Mouse (Mus musculus) lung, embryonic 16.5 days (tissue): ENCODE data around the gene Cacna1e. TPM values are rescaled to one million over a fixed set of nuclear protein-coding genes. Genes with fewer than 3 reads are reported as not detected.

Experiments
- ATAC-seq: fragments of 200-750 bp; cut with Nextera tagmentation; 2 replicates; pipeline ENCODE4 v1.8.0; 2017; ENCODE audit warnings: low read depth, mild to moderate bottlenecking, moderate library complexity
- H3K27ac ChIP-seq: fragments of 300-500 bp; sonication (generic); 2 replicates; pipeline ENCODE4 v1.5.1; 2014; ENCODE audit warnings: mild to moderate bottlenecking, control low read depth, low read length
- H3K27me3 ChIP-seq: fragments of 300-500 bp; sonication (generic); 2 replicates; pipeline ENCODE4 v1.6.1; 2014; ENCODE audit warnings: low read depth, low read length, mixed read lengths; ENCODE audit not compliant: control insufficient read depth, insufficient read depth
- H3K36me3 ChIP-seq: fragments of 300-500 bp; sonication (generic); 2 replicates; pipeline ENCODE4 v1.6.1; 2014; ENCODE audit warnings: low read length; ENCODE audit not compliant: control insufficient read depth, insufficient read depth
- H3K4me1 ChIP-seq: fragments of 300-500 bp; sonication (generic); replicated peaks from 2 replicates; pipeline ENCODE4 v1.6.1; 2014; ENCODE audit warnings: low read length, mixed read lengths; ENCODE audit not compliant: control insufficient read depth, insufficient read depth
- H3K4me2 ChIP-seq: fragments of 300-500 bp; sonication (generic); 2 replicates; pipeline ENCODE4 v1.6.1; 2014; ENCODE audit warnings: low read depth, low read length, control low read depth
- H3K4me3 ChIP-seq: fragments of 300-500 bp; sonication (generic); 2 replicates; pipeline ENCODE4 v1.5.1; 2014; ENCODE audit warnings: mild to moderate bottlenecking, low read length, control low read depth
- H3K9ac ChIP-seq: fragments of 300-500 bp; sonication (generic); 2 replicates; pipeline ENCODE4 v1.6.1; 2014; ENCODE audit warnings: low read length, control low read depth
- H3K9me3 ChIP-seq: fragments of 300-500 bp; sonication (generic); 2 replicates; pipeline ENCODE4 v1.6.1; 2016; ENCODE audit warnings: low read length; ENCODE audit not compliant: control insufficient read depth
- WGBS: fragments of 180-500 bp; shearing (Covaris S2); extraction: QIAGEN DNeasy Blood & Tissue Kit; methylation state at CpG from one replicate; pipeline ENCODE4 v1.1.7; 2014; 5-methylcytosine and 5-hydroxymethylcytosine counted together
- polyA plus RNA-seq: library from polyadenylated mRNA; unstranded; fragments of >200 nt; fragmentation: Nextera tagmentation; extraction: Ambion mirVana; gene quantifications from 2 replicates; pipeline ENCODE4 v1.2.1, GENCODE M21; 2015

Cacna1e gene
- polyA plus RNA-seq, 1 experiment from 2014 or later: 0.19 TPM

DNA sequence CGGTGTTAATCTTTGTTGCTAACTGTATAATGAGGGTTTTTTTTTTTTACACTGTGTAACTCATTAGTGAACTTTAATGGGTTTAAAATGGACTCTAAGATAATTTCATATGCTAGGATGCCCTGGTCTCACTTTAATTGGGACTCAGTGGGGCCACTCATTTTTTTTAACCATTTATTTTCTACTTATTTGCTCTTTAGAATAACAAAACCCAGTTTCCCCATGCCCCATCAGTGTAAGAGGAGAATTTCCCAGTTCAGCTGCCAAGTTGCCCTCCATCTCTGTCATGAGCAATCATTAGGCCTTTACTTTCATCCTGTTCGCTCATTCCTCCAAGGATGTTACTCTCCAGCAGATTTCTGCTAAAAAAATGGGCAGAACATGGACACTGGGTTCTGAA, 425.7 kb downstream of the Cacna1e start:
- ATAC-seq: no peak
- Histone ChIP-seq H3K27me3 (no peaks in the 10 kb centered on the region), H3K36me3 (no peaks in the 10 kb centered on the region), H3K4me2 (no peak overlapping the region), H3K9me3 (no peaks in the 10 kb centered on the region), H3K4me3 (no peak overlapping the region), H3K9ac (no peak overlapping the region), H3K4me1 (no peaks in the 10 kb centered on the region), H3K27ac (no peak overlapping the region)
- 75% methylated on average over 2 of the region's 2 CpGs for WGBS

DNA sequence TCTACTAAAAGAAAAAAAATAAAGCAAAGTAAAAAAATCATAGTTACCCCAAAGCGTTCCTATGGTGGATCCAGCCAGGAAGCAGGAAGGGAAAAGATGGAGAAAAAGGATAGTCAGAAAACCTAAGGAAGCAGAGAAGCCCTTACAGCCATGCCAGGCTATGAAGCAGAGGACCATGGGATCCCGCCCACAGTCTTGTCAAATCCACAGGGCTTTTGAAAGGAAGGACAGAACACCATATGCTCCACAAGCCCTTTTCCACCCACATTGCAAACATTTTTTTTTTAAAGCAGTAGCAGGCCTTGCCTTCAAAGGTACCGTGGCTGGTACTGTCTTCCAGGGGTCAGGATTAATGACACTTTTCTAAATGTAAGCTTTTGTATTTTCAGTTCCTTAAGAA, 433.5 kb downstream of the Cacna1e start:
- Histone ChIP-seq H3K4me2 (no peak overlapping the region), H3K9ac (no peak overlapping the region), H3K9me3 (no peaks in the 10 kb centered on the region), H3K4me3 (no peak overlapping the region), H3K36me3 (no peaks in the 10 kb centered on the region), H3K27me3 (no peaks in the 10 kb centered on the region), H3K27ac (no peak overlapping the region), H3K4me1 (no peaks in the 10 kb centered on the region)
- WGBS: 76% methylated on average over 3 of the region's 3 CpGs
- ATAC-seq: no peak

DNA sequence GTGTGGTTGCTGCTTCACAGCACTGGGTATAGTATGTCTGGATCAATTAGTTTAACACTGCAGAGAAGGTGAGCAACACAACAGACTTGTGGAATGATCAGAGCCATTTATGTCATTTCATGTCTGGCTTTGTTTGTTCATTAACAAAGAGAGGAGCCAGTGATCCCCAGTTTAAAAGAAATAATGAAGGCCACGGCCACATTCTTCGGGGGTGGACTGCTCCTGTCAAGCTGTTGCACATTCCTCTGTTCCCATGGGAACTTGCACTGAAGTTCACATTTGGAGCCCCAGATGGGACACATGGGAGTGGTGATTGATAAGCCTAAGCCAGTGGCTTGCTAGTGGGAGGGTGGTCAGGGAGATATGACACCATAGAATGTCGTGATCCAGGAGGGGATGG, 437.8 kb downstream of the Cacna1e start:
- Histone ChIP-seq H3K4me1 (no peaks in the 10 kb centered on the region), H3K27me3 (no peaks in the 10 kb centered on the region), H3K27ac (no peak overlapping the region), H3K4me2 (no peak overlapping the region), H3K4me3 (no peak overlapping the region), H3K9me3 (no peaks in the 10 kb centered on the region), H3K9ac (no peak overlapping the region), H3K36me3 (no peaks in the 10 kb centered on the region)
- no peak for ATAC-seq
- WGBS: 34% methylated on average over 3 of the region's 3 CpGs

DNA sequence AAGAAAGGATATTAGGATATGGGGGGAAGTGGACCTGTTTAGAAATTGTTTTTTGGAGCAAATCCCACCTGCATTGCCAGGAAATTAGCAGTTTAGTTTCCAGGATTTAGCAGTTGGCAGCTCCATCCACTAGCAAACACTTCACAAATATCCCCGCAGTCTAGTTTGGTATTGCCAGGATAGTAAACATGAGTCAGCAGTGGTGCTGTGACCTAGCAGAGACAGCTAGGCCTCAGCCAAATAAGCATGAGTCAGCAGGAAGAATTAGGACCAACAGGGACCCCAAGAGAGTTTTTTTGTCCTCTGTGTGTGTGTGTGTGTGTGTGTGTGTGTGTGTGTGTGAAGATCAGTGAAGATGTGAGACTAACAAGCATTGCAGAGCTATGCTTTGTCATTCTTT, 450.8 kb downstream of the Cacna1e start:
- H3K27me3 ChIP-seq: no peaks in the 10 kb centered on the region
- no peak overlapping the region for H3K27ac ChIP-seq

DNA sequence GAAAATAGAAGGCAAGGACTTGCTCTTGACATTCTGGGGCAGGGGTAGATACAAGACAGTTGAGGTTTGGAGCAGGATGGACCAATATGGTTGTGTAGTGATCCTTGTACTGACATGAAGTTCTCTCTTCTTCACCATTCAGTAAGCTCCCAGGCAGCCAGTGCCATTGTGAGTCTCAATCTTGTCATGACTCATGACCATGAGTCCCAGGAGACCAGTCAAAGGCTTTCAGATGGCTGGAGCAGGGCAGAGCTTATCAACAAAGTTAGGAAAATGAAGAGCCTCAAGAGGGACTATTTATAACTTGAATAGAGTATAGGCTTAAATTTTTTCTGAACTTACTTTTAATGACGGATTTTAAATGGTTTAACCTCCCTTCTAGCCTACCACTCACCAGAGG, 451.2 kb downstream of the Cacna1e start:
- Histone ChIP-seq H3K27ac (no peak overlapping the region), H3K9ac (no peak overlapping the region), H3K4me3 (no peak overlapping the region), H3K27me3 (no peaks in the 10 kb centered on the region), H3K36me3 (no peaks in the 10 kb centered on the region), H3K4me2 (no peak overlapping the region), H3K4me1 (no peaks in the 10 kb centered on the region), H3K9me3 (no peaks in the 10 kb centered on the region)
- WGBS: 54% methylated on average over 1 of the region's 1 CpGs
- ATAC-seq: no peak

More for the DNA sequence above, 450.8 kb downstream of the Cacna1e start:
- ATAC-seq: no peak
- H3K4me3 ChIP-seq: no peak overlapping the region
- H3K4me2 ChIP-seq: no peak overlapping the region
- no peaks in the 10 kb centered on the region for H3K4me1 ChIP-seq
- WGBS: 79% methylated on average over 1 of the region's 1 CpGs
- no peaks in the 10 kb centered on the region for H3K9me3 ChIP-seq
- no peak overlapping the region for H3K9ac ChIP-seq
- H3K36me3 ChIP-seq: no peaks in the 10 kb centered on the region

DNA sequence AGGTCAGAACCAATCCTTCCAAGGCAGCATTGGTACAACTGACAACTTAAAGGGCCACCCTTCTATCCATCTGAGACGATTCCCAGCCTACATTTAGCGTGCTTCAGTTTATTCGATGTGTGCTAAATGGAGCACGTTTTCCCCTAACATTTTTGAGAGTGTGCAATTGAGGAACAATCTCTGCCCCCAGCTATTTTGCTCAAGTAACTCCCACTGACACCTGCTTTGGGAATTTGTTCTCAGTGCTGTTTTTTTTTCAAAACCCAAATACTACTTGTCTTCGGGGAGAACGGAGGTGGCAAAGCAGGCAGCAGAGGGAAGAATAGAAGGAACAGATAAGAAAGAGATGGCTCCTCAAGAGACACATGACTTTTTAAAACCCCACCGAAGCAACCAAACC, 456.0 kb downstream of the Cacna1e start:
- H3K4me1 ChIP-seq: no peaks in the 10 kb centered on the region
- no peak overlapping the region for H3K4me3 ChIP-seq
- H3K36me3 ChIP-seq: no peaks in the 10 kb centered on the region
- no peaks in the 10 kb centered on the region for H3K27me3 ChIP-seq
- no peaks in the 10 kb centered on the region for H3K9me3 ChIP-seq
- ATAC-seq: no peak
- H3K4me2 ChIP-seq: no peak overlapping the region
- H3K27ac ChIP-seq: no peak overlapping the region
- 84% methylated on average over 7 of the region's 7 CpGs for WGBS
- no peak overlapping the region for H3K9ac ChIP-seq

DNA sequence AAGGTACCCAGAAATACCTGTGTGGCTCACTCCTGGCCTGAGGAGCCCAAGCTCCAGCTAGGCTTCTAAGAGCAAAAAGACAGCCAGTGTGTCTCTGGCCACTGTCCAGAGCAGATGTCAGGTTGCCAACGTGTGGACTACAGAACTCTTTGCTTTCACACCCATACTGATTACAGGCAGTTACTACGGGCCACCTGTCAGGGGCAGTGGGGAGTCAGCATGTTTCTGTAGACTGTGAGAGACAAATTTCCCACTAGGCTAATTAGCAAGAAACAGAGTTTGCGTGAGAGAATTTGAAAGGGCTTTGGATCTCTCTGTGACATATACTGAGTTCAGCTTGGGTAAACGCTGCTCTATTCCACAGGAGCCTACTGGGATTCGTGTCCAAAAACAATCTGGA, 466.0 kb downstream of the Cacna1e start:
- no peaks in the 10 kb centered on the region for H3K36me3 ChIP-seq
- WGBS: 58% methylated on average over 5 of the region's 5 CpGs
- no peak overlapping the region for H3K4me2 ChIP-seq
- no peaks in the 10 kb centered on the region for H3K9me3 ChIP-seq
- H3K4me3 ChIP-seq: no peak overlapping the region
- H3K27me3 ChIP-seq: no peaks in the 10 kb centered on the region
- no peak for ATAC-seq
- H3K9ac ChIP-seq: no peak overlapping the region
- no peaks in the 10 kb centered on the region for H3K4me1 ChIP-seq
- no peak overlapping the region for H3K27ac ChIP-seq

DNA sequence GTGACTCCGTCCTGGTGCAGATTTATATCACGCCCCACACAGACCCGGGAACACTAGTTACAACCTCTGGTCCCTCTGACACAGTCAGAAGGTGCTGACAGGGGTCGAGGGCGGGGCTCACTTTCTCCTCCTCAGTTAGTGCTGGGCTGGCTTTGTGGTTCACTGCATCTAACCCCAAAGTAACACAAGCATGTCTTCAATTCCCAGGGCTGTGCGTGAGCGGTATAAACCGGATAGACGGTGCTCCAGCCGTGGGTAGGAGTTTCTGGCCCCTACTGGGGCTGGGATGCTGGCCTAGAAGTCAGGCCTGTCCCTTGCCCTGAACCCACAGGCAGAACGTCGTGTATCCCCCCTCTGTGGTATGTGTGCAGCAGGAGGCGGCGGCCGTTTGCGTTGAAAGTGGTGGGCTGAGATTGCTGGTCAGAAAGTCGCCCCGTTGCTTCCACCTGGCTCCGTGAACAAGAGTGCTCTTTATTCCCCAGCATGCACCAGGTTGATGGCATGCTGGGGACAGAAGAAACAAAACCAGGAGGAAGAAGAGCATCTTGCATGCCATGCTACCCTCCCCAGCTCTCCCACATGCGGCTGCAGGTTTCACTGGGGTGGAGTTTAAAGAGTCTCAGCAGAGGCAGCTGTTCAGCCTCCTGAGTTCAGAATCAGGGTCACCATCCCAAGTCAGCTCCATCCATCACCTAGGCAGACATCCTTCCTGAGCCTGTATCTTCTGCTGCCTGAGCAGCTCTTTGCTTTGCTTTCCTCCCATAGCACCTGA, 467.7 kb downstream of the Cacna1e start:
- no peak overlapping the region for H3K4me3 ChIP-seq
- no peak for ATAC-seq

DNA sequence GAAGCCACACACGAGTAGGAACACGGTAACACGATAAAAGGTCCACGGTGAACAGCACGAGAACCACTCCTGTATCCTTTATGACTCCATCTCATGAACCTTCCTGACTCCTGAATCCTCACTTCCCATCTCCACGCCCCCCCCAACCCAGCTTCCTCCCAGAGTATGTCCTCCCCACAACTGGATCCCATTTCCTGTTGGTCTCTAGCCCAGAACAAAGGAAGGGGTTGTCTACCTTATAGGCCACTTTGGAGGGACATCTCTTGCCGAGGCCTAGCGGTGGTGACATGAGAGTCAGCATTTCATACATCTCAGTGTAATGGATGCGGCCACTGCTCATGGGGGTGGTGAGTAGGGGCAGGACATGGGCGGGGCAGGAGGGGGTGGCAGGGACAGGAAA, 468.5 kb downstream of the Cacna1e start:
- H3K4me2 ChIP-seq: no peak overlapping the region
- no peaks in the 10 kb centered on the region for H3K9me3 ChIP-seq
- H3K4me1 ChIP-seq: no peaks in the 10 kb centered on the region
- ATAC-seq: no peak
- no peaks in the 10 kb centered on the region for H3K36me3 ChIP-seq
- H3K27me3 ChIP-seq: no peaks in the 10 kb centered on the region
- no peak overlapping the region for H3K9ac ChIP-seq
- H3K27ac ChIP-seq: no peak overlapping the region
- H3K4me3 ChIP-seq: no peak overlapping the region
- WGBS: 72% methylated on average over 10 of the region's 10 CpGs

More for the DNA sequence above, 467.7 kb downstream of the Cacna1e start:
- Histone ChIP-seq H3K27ac (no peak overlapping the region), H3K4me1 (no peaks in the 10 kb centered on the region), H3K9ac (no peak overlapping the region), H3K27me3 (no peaks in the 10 kb centered on the region), H3K9me3 (no peaks in the 10 kb centered on the region), H3K36me3 (no peaks in the 10 kb centered on the region), H3K4me2 (no peak overlapping the region)
- 53% methylated on average over 20 of the region's 20 CpGs for WGBS

DNA sequence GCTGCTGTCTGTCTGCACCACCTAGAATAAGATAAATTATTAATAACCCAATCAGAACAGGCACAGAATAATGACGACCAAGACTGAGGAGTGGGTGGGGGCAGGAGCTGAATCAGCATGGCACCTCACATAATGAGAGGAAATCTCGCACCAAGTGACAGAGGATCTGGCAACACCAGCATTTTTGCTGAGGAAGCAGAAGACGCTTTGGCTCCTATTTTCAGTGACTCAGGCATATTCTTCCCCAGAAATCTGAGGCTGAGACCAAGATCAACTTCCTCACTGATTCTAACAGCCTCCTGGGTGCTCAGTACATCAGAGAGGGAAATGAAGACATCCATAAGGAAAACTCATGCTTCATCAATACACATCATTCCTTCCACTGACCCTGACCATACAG, 471.2 kb downstream of the Cacna1e start:
- no peak overlapping the region for H3K27ac ChIP-seq
- WGBS: 59% methylated on average over 3 of the region's 3 CpGs
- no peaks in the 10 kb centered on the region for H3K9me3 ChIP-seq
- no peaks in the 10 kb centered on the region for H3K4me1 ChIP-seq
- ATAC-seq: no peak
- no peaks in the 10 kb centered on the region for H3K27me3 ChIP-seq
- no peak overlapping the region for H3K4me3 ChIP-seq
- H3K9ac ChIP-seq: no peak overlapping the region
- H3K36me3 ChIP-seq: no peaks in the 10 kb centered on the region
- no peak overlapping the region for H3K4me2 ChIP-seq
